Mouse (Mus musculus) brain, embryonic 18.5 days (tissue): ENCODE measurements around the gene Kcnc1.

Experiments
- DNase-seq: peaks from one replicate; pipeline ENCODE4 v3.0.0-alpha.2; 2012; ENCODE audit warnings: low read depth, low spot score

Kcnc1 gene

DNA sequence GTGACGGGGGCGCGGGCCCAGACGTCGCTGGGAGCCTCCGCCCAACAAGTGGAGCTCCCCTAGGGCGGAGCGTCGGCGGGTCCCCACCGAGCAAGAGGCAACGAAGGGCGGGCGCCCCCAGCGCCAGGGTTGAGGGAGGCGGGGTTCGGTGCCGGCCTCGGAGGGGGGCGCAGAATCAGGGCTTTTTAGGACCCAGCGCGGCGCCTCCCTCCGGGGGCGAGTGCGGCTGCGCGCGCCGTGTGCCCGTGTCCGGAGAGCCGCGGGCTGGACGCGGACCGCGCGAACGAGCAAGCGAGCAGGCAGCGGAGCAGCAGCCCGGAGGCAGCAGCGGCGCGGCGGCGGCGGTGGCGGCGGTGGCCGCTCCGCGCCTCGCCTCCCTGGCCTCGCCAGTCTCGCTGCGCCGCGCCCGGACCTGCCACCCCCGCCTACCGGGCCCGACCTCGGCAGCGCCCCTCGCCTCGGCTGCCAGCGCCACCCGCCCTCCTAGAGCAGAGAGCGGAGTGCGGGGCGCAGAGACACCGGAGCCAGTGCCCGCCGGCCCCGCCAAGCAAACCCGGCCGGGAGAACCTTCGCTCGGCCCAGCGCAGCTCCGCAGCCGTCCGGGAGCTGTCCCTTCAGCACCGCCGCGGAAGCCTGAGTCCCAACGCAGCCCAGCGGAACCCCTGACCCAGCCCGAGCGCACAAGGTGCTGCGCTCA, at the start of gene Kcnc1:
Gene Kcnc1 (plus strand): TSS at position 267 of the 697 bp plus-strand sequence.
- no peak for DNase-seq

DNA sequence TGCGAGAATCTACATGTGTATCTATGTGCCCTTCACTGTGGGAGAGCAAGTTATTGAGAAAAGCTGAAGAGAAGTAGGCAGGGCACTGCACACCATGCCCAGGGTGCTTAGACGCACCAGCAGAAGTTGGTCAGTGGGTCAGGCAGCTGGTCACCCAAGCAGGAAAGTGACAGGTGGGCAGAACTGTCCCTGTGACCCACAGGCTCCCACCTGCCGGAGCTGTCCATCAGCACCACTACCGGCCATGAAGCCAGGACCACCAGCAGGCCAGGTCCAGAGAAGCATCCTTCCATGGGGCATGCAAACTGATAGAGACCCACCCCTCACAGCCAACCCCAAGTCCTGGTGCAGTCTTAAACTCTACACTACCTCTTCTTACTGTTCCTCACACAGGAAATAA, 48.6 kb upstream of the Kcnc1 start:
- no peak for DNase-seq

DNA sequence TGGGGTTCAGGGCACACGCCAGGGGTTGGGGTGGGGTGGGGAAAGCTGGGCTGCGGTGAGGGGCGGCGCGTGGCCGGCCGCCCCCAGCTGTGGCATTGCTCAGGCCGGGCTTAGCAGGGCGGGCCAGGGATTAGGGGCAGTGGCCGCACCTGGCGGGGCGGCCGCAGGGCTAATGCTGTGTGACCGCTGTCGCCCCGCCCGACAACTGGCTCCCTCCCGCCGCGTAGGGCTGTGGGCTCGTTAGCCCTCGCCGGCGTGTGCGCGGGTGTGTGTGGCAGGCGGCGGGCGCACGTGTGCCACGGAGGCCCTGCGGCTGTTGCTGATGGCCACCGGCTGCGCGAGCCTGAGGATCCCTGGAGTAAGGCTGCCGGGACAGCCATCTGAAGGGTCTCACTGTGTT, 47.5 kb upstream of the Kcnc1 start:
- no peak for DNase-seq

DNA sequence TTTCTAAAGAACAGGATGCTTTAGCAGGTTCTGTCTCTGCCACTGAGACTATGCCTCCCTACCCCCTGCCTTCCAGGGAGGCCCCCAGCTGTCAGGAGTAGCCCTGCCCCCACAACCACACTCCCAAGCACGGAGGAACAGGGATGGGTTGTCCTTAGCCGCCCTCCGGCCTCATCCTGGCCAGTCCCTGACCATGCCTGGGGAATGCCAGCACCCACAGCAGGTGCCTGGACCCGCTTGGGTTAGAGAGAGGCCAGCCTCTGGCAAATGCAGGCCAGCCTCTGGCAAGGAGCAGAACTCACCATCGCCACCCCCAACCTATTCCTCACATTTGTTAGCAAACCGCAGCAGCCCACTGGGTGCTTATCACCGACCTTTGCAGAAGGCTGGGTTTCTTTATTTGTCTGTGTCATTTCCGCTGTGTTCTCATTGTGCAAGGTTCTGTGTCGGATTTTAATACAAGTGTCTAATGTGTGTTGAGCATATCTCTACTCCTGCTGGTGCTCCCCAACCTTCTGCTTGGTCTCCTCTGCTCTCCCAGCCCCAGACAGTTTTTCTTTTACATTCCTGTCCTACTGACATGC, 46.1 kb upstream of the Kcnc1 start:
- DNase-seq, result no peak

DNA sequence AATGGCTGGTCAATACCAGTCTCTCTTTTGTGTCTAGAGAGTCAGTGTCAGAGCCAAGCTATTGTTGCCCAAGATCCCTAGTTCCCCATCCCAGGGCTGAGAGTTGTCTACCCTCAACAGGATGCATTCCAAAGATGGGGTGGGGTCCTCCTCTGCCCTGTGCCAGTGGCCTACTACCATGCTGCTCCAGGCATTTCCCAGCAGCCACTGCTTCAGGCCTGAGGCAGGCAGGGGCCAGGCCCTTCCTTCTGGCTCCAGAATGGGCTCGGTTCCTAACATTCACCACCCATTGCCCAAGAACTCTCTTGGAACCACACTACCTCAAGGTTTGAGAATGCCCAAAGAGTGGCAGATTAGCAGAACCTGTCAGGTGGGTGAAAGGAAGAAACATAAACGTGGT, 43.5 kb upstream of the Kcnc1 start:
- DNase-seq, result no peak

DNA sequence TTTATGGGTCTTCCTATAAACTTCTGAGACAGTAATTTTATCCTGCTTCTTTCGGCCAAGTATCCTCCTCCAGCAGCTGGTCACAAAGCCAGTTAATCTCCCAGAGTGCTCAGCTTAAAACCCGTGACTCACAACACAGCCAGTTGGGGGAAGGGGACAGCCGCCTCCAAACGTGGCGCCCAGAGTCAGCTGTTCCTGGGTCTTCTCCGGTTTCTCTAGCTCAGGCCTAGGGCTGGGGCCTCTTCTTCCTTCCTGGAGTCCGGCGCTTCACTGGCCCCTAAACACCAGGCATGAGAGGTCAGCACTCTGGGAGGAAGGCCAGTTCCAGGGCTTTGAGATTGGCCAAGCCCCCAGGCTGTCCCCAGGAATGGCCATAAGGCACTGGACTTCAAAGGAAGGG, 43.1 kb upstream of the Kcnc1 start:
- DNase-seq, result no peak

DNA sequence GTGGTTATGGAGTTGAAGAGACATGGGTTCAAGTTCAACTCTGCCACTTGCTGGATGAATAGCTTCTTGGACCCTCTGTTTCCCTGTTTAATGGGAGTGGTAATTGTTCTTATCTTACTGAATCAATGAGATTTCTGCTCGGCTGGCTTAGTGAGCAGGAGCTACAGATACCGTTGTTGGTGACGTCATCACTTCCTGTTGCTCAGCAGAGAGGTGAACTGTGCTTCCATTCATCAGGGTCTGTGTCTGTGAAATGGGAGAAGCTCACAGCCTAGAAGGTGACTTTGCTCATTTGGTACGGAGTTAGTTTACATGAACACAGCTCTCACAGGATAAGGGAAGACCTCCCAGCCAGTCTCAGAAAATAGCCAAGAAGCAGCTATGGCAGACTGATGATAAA, 42.4 kb upstream of the Kcnc1 start:
- DNase-seq, result no peak

DNA sequence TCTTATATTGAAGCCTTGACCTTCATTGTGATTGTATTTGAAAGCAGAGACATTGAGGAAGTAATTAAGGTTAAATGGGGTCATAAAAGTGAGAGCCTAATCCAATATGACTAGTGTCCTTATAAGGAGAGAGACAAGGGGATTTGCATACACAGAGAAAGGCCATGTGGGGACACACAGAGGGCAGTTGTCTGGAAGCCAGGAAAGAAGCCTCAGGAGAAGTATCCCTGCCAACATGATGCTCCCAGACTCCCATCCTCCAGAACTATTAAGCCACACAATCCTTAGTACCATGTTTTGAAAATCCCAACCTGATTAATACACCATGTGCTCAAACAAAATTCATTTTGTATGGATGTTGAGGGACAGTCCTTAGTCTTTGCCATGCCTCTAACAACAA, 34.5 kb upstream of the Kcnc1 start:
- DNase-seq, result no peak

DNA sequence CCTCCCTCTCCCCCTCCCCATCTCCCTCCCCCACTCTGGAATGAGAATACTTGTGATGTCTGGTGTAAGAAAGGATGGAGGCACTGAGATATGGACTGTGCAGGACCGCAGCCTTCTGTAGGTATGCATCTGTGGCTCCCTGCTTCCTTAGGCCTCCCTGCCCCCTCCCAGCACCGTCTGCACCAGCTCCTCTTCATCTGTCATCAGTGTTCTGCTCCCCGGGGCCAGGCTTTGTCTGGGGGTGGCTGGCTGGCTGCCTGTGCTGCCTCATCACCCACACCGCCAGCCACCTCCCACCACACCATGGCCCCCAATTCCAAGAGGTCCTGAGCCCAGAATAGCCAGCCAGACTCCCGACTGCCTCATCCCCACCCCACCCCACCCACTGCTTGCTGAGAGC, 32.1 kb upstream of the Kcnc1 start:
- DNase-seq, result no peak

DNA sequence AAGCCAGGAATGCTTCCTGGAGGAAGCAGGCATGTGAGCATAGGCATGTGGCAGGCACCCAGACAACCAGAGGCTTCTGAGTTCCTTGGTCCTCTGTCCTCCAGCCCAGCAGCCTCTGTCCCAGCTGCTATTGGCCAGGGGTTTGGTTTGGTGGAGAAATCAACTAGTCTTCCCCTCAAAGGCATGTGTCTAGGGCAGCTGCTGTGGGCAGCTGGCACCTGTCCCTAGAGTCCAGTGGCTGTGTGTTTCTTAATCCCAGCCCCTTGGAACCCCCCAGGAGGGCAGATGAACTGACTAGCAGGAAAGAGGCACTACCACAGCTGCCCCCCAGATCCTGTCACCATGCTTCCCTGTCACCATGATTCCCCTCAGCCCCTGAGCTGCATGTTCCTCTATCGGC, 30.5 kb upstream of the Kcnc1 start:
- DNase-seq, result no peak

DNA sequence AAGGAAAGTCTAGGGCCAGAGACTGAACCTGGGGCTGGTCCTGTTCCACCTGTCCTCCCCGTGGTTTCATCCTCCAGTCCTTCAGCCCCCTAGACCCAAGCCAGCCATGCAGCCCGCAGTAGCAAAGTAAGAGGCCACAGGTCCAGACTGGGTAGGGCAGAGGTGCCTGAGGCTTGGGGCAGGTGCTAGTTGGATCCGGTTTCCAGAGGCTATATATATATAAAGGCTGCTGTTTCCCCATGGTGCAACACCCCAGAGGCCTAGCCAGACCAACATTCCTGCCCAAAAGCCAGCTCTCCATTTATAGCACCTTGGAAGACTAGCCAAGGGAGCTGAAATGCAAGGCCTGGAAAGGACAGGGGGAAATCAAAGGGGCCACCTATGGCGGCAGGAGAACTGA, 25.2 kb upstream of the Kcnc1 start:
- no peak for DNase-seq

DNA sequence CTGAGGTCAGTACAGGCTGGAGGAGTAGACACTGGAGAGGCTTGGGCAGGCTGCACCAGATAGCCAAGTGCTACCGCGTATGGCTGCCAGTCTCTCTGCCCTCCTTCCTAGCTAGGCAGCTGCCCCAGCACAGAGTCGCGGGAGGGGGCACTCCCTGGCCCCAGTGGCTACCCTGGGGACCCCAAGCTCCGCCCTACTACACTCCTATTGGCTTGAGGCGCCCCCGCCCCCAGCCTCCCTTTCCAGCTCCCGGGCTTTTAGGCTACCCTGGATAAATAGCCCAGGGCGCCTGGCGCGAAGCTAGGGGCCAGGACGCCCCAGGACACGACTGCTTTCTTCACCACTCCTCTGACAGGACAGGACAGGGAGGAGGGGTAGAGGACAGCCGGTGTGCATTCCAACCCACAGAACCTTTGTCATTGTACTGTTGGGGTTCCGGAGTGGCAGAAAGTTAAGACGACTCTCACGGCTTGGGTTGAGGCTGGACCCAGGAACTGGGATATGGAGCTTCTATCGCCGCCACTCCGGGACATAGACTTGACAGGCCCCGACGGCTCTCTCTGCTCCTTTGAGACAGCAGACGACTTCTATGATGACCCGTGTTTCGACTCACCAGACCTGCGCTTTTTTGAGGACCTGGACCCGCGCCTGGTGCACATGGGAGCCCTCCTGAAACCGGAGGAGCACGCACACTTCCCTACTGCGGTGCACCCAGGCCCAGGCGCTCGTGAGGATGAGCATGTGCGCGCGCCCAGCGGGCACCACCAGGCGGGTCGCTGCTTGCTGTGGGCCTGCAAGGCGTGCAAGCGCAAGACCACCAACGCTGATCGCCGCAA, 19.9 kb upstream of the Kcnc1 start, which contains the start of gene Myod1:
Gene Myod1 (plus strand): TSS at position 303 of the 836 bp plus-strand sequence.
- DNase-seq, result no peak

DNA sequence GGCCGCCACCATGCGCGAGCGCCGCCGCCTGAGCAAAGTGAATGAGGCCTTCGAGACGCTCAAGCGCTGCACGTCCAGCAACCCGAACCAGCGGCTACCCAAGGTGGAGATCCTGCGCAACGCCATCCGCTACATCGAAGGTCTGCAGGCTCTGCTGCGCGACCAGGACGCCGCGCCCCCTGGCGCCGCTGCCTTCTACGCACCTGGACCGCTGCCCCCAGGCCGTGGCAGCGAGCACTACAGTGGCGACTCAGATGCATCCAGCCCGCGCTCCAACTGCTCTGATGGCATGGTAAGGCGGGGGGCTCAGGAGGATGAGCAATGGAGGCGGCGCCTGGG, 19.3 kb upstream of the Kcnc1 start:
- no peak for DNase-seq

DNA sequence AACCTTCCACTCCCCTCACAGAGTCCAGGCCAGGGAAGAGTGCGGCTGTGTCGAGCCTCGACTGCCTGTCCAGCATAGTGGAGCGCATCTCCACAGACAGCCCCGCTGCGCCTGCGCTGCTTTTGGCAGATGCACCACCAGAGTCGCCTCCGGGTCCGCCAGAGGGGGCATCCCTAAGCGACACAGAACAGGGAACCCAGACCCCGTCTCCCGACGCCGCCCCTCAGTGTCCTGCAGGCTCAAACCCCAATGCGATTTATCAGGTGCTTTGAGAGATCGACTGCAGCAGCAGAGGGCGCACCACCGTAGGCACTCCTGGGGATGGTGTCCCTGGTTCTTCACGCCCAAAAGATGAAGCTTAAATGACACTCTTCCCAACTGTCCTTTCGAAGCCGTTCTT, 18.2 kb upstream of the Kcnc1 start:
- no peak for DNase-seq

DNA sequence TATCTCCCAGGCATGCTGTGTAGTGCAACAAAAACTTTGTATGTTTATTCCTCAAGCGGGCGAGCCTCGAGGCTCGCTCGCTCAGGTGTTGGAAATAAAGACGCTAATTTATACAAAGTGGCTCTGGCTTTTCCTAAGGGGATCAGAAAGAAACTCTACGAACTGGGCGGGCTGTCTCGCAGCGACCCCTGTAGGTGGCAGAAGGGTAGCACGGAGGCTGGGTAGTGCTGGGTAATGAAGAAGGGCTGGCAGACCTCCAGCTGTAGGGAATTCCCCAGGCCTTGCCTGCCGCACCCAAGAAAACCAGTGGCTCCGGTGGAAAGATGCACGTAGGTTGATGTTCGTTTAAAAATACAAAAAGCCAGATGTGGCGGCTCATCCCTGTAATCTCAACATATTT, 17.3 kb upstream of the Kcnc1 start:
- no peak for DNase-seq

DNA sequence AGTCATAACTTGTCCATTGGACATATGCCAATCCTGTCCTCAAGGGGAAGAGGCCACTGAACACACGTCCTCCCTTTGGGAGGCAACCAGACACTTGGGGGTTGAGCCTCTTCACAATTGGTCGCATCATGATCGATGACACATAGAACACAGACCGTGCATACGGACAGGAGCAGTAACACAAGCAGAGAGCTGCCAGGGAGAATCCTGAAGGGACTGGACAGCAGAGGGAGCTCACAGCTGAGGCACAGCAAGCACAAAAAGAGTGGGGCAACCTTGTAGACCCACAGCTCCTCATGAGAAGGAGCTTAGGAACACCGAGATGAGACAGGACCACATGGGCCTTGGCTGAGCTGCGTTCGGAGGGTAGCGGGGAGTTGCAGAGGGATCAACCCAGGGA, 15.7 kb upstream of the Kcnc1 start:
- no peak for DNase-seq

DNA sequence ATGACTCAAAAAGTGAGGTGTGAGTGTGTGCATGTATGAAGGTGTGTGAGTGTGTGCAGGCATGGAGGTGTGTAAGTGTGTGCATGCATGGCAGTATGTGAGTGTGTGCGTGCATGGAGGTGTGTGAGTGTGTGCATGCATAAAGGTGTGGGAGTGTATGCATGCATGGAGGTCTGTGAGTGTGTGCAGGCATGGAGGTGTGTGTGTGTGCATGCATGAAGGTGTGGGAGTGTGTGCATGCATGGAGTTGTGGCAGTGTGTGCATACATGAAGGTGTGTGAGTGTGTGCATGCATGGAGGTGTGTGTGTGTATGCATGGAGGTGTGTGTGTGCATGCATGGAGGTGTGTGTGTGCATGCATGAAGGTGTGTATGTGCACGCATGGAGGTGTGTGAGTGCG, 8.9 kb upstream of the Kcnc1 start:
- no peak for DNase-seq

DNA sequence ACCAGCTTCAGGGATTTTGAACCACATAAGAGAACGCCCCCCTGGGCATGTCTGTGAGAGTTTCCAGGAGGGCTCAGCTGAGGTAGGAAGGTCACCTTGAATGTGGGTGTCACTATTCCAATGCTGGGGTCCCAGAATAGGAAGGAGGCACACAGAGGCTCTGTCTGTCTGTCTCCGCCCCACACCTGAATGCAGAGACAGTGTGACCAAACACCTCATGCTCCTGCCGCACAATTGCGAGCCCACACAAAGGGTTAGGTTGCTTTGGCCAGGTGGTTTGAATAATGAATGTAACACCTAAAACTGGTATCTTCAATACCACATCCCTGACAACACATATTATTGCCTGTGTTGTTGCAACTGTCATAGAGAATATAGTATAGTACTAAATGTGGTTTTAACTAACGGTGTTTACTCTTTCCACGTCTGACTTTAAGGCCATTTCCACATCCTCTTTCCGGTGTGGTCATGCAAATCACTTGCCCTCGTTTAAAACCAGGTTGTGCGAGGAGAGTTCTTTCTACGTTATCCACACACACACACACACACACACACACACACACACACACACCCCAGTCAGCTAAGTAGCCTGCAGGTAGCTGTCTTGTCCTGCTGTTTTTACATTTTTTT, 6.7 kb upstream of the Kcnc1 start:
- no peak for DNase-seq

DNA sequence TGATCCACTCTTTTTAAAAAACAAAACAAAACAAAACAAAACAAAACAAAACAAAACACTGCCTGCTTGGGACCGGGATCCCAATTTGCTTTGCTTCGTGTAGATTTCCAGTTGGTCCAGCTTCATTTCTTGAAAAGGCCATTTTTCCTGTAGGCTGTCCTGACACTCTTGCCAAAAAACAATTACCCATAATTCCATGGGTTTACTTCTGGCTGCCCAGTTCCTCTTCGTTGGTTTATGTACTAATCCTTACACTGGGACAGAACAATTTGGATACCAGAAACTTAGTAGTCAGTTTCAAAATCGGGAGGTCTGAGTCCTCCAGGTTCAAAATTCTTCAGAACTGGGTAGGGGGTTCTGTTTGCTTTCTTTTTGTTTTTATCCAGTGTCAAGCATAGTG, 6.1 kb upstream of the Kcnc1 start:
- DNase-seq, result no peak

DNA sequence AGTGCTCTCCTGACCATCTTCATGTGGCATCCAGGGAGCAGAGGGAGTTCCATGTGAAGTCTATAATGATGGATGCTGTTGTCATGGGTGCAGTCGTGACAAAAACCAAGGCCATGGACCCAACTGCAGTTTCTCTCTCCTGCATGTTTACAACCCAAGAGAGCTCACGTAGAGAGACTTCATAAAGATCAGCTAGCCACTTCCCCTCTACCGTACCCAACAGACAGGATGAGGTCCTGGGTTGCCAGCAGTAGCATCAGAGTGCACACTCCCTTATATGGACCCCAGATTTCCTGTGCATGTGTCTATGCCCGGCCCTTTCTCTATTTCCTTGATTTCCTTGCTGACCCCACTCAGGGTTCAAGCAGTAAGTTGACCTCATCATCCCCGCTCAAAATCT, 4.6 kb upstream of the Kcnc1 start:
- no peak for DNase-seq

DNA sequence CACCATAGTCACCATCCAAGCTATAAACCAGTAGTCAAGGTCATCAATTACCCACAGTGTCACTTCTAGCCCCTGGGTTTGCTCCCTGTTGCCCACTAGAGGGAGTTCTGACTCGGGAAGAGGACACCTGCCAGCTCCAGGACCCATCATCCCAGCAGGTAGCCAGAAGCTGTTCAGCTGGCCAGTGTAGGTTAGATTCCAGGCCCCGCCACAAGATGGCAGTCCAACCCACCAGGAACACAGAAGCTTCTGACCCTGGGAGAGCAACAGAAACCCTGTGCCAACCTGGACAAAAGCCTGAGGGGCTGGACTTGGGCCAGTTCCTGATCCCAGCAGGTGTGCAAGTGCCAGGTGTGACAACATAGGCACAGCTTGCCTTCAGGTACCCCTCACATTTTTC, 3.2 kb upstream of the Kcnc1 start:
- no peak for DNase-seq

DNA sequence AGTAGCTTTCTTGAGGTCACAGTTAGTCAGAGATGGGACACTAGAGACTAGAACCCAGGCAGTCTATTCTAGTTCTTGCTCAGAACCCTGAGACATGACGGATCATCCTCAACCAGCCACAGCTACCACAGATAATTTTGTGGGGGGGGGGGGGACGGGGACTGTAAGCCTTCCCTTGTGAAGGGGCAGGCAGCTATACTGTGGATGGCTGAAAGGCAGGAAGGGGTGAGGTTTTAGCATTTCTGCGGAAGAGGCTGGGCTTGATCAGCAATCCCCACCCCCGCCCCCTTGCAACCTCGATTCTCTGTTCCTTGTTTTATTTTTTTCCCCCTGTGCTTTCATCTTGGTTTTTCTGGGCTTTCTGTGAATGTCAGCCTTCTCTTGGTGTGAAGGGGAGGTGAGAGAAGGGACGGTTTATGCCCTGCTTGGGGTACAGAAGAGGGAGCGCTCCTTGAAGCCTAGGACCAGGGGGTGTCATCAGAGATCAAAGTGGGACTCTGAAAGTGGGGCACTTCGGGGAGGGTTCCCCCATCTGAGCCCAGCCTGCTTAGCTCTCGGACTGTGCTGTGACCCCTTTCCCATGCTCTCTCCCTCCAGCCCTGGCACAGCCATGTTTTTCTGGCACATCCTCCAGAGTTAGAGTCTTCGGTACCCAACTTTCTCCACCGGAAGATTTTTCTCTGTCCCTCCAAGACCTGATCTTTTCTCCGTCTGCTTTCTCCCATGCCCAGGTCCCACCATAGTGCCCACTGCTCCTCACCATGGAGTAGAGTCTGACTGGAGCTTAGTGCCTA, 2.4 kb upstream of the Kcnc1 start:
- DNase-seq, result no peak
